Mouse (Mus musculus): ENCODE data around the gene Wfdc8.
A peak's percentile ranks its signal among the peaks of the same experiment; 100 is the strongest.

Gene Wfdc8

DNA sequence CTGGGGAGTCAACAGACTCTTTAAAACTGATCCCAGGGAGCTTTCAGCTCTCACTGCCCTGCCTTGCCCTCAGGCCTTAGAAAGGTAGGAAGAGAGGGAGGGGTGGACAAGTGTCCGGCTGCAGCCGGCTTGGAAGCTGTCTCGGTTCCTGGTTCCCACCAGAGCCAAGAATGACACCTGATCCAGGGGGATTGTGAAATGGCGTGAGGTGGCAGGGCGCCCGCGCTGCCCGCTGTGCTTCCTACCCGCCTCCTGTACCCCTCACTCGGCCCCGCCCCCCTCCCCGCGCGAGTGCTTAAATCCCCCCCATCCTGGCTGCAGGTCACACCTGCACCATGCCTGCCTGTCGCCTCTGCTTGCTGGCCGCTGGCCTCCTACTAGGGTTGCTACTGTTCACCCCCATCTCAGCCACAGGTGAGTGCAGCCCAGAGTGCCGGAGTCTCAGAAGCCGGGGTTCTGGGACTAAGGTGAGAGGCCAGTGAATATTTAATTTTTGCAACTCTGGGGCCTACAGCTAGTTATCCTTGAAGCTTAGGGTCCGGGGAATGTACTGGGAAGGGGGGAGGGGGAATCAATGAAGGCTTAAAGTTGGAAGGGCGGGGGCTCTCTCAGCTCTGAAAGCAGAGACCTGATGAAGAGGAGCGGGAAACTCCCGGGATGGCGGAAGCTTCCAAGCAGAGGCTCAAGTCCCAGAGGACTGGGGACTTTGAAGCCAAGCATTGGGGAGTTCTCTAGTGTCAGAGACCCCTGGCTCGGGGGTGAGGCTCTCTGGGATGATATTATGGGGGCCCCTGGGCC, 50.8 kb downstream of the Wfdc8 start, which contains the start of gene Wfdc2:
Gene Wfdc2 (plus strand): TSS at position 23 of the 798 bp plus-strand sequence.
- DNase-seq, result peak; percentile 19 to 29

DNA sequence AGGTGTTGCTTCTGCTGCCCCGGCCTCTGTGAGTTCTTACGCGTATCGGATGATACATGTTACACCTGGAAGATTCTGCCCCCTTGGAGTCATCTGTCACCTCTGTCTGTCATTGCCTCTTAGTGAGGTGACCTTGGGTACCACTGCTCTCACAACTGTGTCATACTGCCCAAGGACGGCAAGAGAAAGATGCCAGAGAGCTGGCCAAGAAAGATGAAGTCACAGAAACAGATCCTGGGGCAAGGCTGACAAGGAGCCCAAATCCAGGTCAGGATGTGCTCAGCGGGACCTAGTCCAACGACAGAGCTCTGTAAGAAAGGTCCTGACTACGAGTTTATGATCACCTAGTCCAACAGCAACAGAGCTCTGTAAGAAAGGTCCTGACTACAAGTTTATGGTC, 53.3 kb downstream of the Wfdc8 start:
- DNase-seq, result no peak

- DNase-seq, result no peak
Measured at GRCm38 (mm10) chr2:164558991-164559645, 54.3 kb downstream of the Wfdc8 start.

DNA sequence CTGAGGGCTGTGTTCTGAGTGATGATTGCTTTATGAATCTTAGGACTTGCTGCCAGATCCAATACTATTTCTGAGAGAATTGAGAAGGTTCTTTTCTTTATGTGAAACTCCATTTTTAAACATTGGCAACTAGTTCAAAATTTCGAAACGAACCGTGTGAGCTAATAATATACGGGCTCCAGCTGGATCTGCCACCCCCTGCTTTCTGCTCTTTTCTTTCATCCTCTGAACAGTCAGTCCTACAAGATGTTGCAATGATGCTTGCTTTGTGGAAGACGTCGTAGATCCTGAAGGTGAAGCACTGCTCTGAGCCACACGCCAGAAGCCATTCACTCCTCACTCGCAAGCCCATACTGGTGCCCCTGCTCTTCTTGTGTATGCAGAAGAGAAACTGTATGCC, 55.0 kb downstream of the Wfdc8 start:
- DNase-seq, result no peak

DNA sequence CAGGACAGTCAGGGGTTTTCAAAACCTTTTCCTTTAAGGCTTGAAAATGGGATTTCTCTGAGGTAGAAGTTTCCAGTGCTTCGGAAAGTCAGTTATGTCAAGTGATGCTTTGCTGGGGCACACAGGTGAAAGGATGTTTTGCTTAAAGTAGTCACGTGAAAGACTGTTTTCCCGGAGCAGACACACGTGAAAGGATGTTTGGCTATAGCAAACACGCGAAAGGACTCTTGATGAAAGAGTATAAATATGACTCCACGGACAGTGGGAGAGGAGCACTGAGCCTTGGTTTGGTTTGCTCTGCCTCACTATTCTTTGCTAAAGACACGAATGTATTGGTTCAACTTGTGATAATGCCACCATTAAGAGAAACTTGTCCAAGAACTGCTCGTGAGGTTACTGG, 61.9 kb downstream of the Wfdc8 start:
- DNase-seq, result no peak

- DNase-seq, result no peak
Measured at GRCm38 (mm10) chr2:164550895-164551269, 62.5 kb downstream of the Wfdc8 start.

GRCm38 (mm10) chr2:164549963-164550894, 63.2 kb downstream of the Wfdc8 start:
- peak; percentile 56 to 58 for DNase-seq

- DNase-seq, result no peak
Measured at GRCm38 (mm10) chr2:164549338-164549737, 64.1 kb downstream of the Wfdc8 start.

Measured in cerebellum, postnatal 10 days (tissue).